Mouse (Mus musculus) forebrain, embryonic 11.5 days (tissue): ENCODE data around the gene Iah1. TPM values are rescaled to one million over a fixed set of nuclear protein-coding genes. Genes with fewer than 3 reads are reported as not detected.

ENCODE experiments used
- ATAC-seq: fragments of 200-750 bp; cut with Nextera tagmentation; replicated peaks from 2 replicates; pipeline ENCODE4 v1.8.0; 2017; ENCODE audit warnings: moderate TSS enrichment; ENCODE audit not compliant: low FRiP score
- DNase-seq: peaks from one replicate; pipeline ENCODE4 v3.0.0-alpha.2; 2017; ENCODE audit warnings: low spot score
- H3K27ac ChIP-seq: fragments of 300-500 bp; sonication (generic); 2 replicates; pipeline ENCODE4 v1.5.1; 2014; ENCODE audit warnings: low read depth, low read length
- H3K27me3 ChIP-seq: fragments of 300-500 bp; sonication (generic); 2 replicates; pipeline ENCODE4 v1.6.1; 2014; ENCODE audit warnings: mild to moderate bottlenecking, low read length, mixed read lengths; ENCODE audit not compliant: control insufficient read depth, insufficient read depth
- H3K36me3 ChIP-seq: fragments of 300-500 bp; sonication (generic); 2 replicates; pipeline ENCODE4 v1.6.1; 2014; ENCODE audit warnings: mild to moderate bottlenecking, low read length, moderate library complexity, mixed read lengths; ENCODE audit not compliant: control insufficient read depth, insufficient read depth
- H3K4me1 ChIP-seq: fragments of 300-500 bp; sonication (generic); replicated peaks from 2 replicates; pipeline ENCODE4 v1.6.1; 2014; ENCODE audit warnings: low read length, mixed read lengths; ENCODE audit not compliant: control insufficient read depth, insufficient read depth
- H3K4me2 ChIP-seq: fragments of 300-500 bp; sonication (generic); 2 replicates; pipeline ENCODE4 v1.6.1; 2014; ENCODE audit warnings: low read depth, mild to moderate bottlenecking, low read length, moderate library complexity, mixed read lengths; ENCODE audit not compliant: severe bottlenecking
- H3K4me3 ChIP-seq: fragments of 300-500 bp; sonication (generic); 2 replicates; pipeline ENCODE4 v1.5.1; 2014; ENCODE audit warnings: low read depth, low read length
- H3K9ac ChIP-seq: fragments of 300-500 bp; sonication (generic); 2 replicates; pipeline ENCODE4 v1.6.1; 2014; ENCODE audit warnings: low read length
- H3K9me3 ChIP-seq: fragments of 300-500 bp; sonication (generic); 2 replicates; pipeline ENCODE4 v1.6.1; 2016; ENCODE audit warnings: low read length, mixed read lengths; ENCODE audit not compliant: control insufficient read depth
- WGBS: fragments of 180-500 bp; shearing (Covaris S2); extraction: QIAGEN DNeasy Blood & Tissue Kit; methylation state at CpG from one replicate; pipeline ENCODE4 v1.1.7; 2014; 5-methylcytosine and 5-hydroxymethylcytosine counted together
- polyA plus RNA-seq: library from polyadenylated mRNA; unstranded; fragments of >200 nt; fragmentation: Nextera tagmentation; extraction: Ambion mirVana; gene quantifications from 2 replicates; pipeline ENCODE4 v1.2.1, GENCODE M21; 2014

Iah1 gene
- polyA plus RNA-seq, 1 experiment from 2014 or later, result 48.4 TPM

GRCm38 (mm10) chr12:21325266-21325665 lies 9.1 kb downstream of the Iah1 start:
- H3K27ac ChIP-seq, result no peak overlapping the region
- H3K9me3 ChIP-seq, result no peaks in the 10 kb centered on the region
- H3K27me3 ChIP-seq, result no peaks in the 10 kb centered on the region
- no peak overlapping the region for H3K4me3 ChIP-seq
- no peak overlapping the region for H3K9ac ChIP-seq
- 90% methylated on average over 8 of the region's 8 CpGs for WGBS
- H3K4me2 ChIP-seq, result no peak overlapping the region
- H3K4me1 ChIP-seq, result no peaks in the 10 kb centered on the region
- no peak for ATAC-seq
- DNase-seq, result no peak
- peaks cover 6% of the 10 kb centered on the region; the same call in 1 of the 2 replicates for H3K36me3 ChIP-seq

- Histone ChIP-seq H3K9ac (no peak overlapping the region), H3K4me2 (no peak overlapping the region), H3K9me3 (no peaks in the 10 kb centered on the region), H3K4me1 (no peaks in the 10 kb centered on the region), H3K27ac (no peak overlapping the region), H3K36me3 (peaks cover 6% of the 10 kb centered on the region; the same call in 1 of the 2 replicates), H3K4me3 (no peak overlapping the region), H3K27me3 (no peaks in the 10 kb centered on the region)
- WGBS, result 96% methylated on average over 3 of the region's 3 CpGs
- no peak for ATAC-seq
- no peak for DNase-seq
Observed at GRCm38 (mm10) chr12:21326325-21326724, 10.1 kb downstream of the Iah1 start.

GRCm38 (mm10) chr12:21329661-21330400 lies 13.6 kb downstream of the Iah1 start:
- Histone ChIP-seq H3K4me3 (no peak overlapping the region), H3K36me3 (peaks cover 4% of the 10 kb centered on the region; the same call in 1 of the 2 replicates)
- ATAC-seq, result no peak

GRCm38 (mm10) chr12:21330961-21331576 lies 14.9 kb downstream of the Iah1 start:
- H3K9me3 ChIP-seq, result no peaks in the 10 kb centered on the region
- H3K4me3 ChIP-seq, result no peak overlapping the region
- H3K27me3 ChIP-seq, result no peaks in the 10 kb centered on the region
- DNase-seq, result no peak
- ATAC-seq, result no peak
- H3K4me2 ChIP-seq, result no peak overlapping the region
- WGBS, result 92% methylated on average over 10 of the region's 10 CpGs
- no peak overlapping the region for H3K9ac ChIP-seq
- H3K4me1 ChIP-seq, result no peaks in the 10 kb centered on the region
- H3K36me3 ChIP-seq, result no peaks in the 10 kb centered on the region; the same call in 1 of the 2 replicates
- H3K27ac ChIP-seq, result no peak overlapping the region

More at GRCm38 (mm10) chr12:21329661-21330400, 13.6 kb downstream of the Iah1 start:
- H3K27ac ChIP-seq, result no peak overlapping the region
- H3K4me2 ChIP-seq, result no peak overlapping the region
- no peaks in the 10 kb centered on the region for H3K9me3 ChIP-seq
- no peak overlapping the region for H3K9ac ChIP-seq
- no peaks in the 10 kb centered on the region for H3K27me3 ChIP-seq
- no peaks in the 10 kb centered on the region for H3K4me1 ChIP-seq
- 91% methylated on average over 9 of the region's 9 CpGs for WGBS
- no peak for DNase-seq

GRCm38 (mm10) chr12:21331711-21332110 lies 15.5 kb downstream of the Iah1 start:
- 81% methylated on average over 6 of the region's 6 CpGs for WGBS
- no peak overlapping the region for H3K27ac ChIP-seq
- H3K9ac ChIP-seq, result no peak overlapping the region
- H3K4me1 ChIP-seq, result no peaks in the 10 kb centered on the region
- H3K4me3 ChIP-seq, result no peak overlapping the region
- H3K4me2 ChIP-seq, result no peak overlapping the region
- H3K9me3 ChIP-seq, result no peaks in the 10 kb centered on the region
- ATAC-seq (no peak), DNase-seq (no peak)
- H3K36me3 ChIP-seq, result no peaks in the 10 kb centered on the region; the same call in 1 of the 2 replicates
- H3K27me3 ChIP-seq, result no peaks in the 10 kb centered on the region

GRCm38 (mm10) chr12:21333021-21333420 lies 16.8 kb downstream of the Iah1 start:
- no peak overlapping the region for H3K9ac ChIP-seq
- no peaks in the 10 kb centered on the region for H3K27me3 ChIP-seq
- no peaks in the 10 kb centered on the region for H3K4me1 ChIP-seq
- WGBS, result 93% methylated on average over 7 of the region's 7 CpGs
- H3K4me2 ChIP-seq, result no peak overlapping the region
- no peak for ATAC-seq
- H3K4me3 ChIP-seq, result no peak overlapping the region
- H3K9me3 ChIP-seq, result no peaks in the 10 kb centered on the region
- no peak for DNase-seq
- no peak overlapping the region for H3K27ac ChIP-seq
- H3K36me3 ChIP-seq, result no peaks in the 10 kb centered on the region; the same call in 1 of the 2 replicates

- H3K36me3 ChIP-seq, result no peaks in the 10 kb centered on the region; the same call in 1 of the 2 replicates
- no peak overlapping the region for H3K9ac ChIP-seq
- no peaks in the 10 kb centered on the region for H3K4me1 ChIP-seq
- no peak for ATAC-seq
- H3K4me3 ChIP-seq, result no peak overlapping the region
- no peaks in the 10 kb centered on the region for H3K27me3 ChIP-seq
- H3K27ac ChIP-seq, result no peak overlapping the region
- no peaks in the 10 kb centered on the region for H3K9me3 ChIP-seq
- no peak overlapping the region for H3K4me2 ChIP-seq
- 92% methylated on average over 5 of the region's 5 CpGs for WGBS
- no peak for DNase-seq
Observed at GRCm38 (mm10) chr12:21333766-21334165, 17.6 kb downstream of the Iah1 start.

- H3K36me3 ChIP-seq, result no peaks in the 10 kb centered on the region; the same call in 1 of the 2 replicates
- H3K4me1 ChIP-seq, result no peaks in the 10 kb centered on the region
- no peak for ATAC-seq
- 94% methylated on average over 7 of the region's 7 CpGs for WGBS
- H3K4me3 ChIP-seq, result no peak overlapping the region
- H3K4me2 ChIP-seq, result no peak overlapping the region
- no peak for DNase-seq
- no peak overlapping the region for H3K9ac ChIP-seq
- no peak overlapping the region for H3K27ac ChIP-seq
- H3K27me3 ChIP-seq, result no peaks in the 10 kb centered on the region
- no peaks in the 10 kb centered on the region for H3K9me3 ChIP-seq
Observed at GRCm38 (mm10) chr12:21335869-21336268, 19.7 kb downstream of the Iah1 start.
